Mouse (Mus musculus) left cerebral cortex, adult 11 months (tissue): ENCODE measurements around the gene Col10a1.
"Not testable (repeated sequence)": the region's sequence is repeated elsewhere in the genome, so short reads cannot be mapped to it uniquely, and the experiment has no call there.

Source experiments
- DNase-seq: peaks from one replicate; pipeline ENCODE4 v3.0.0; 2022; ENCODE audit warnings: low spot score

Gene Col10a1

GRCm38 (mm10) chr10:34389681-34390080 lies at the start of gene Col10a1:
Gene Col10a1, plus strand, starts transcription at chr10:34389981.
- no peak for DNase-seq

GRCm38 (mm10) chr10:34341014-34341413 lies 48.8 kb upstream of the Col10a1 start:
- DNase-seq: no peak

- DNase-seq: no peak
These were observed 47.9 kb upstream of the Col10a1 start for GRCm38 (mm10) chr10:34341886-34342285.

- DNase-seq: no peak
These were observed 37.6 kb upstream of the Col10a1 start for GRCm38 (mm10) chr10:34352166-34352565.

GRCm38 (mm10) chr10:34358263-34358662 lies 31.5 kb upstream of the Col10a1 start:
- DNase-seq: no peak

GRCm38 (mm10) chr10:34363756-34364155 lies 26.0 kb upstream of the Col10a1 start:
- DNase-seq: no peak

GRCm38 (mm10) chr10:34368138-34368537 lies 21.6 kb upstream of the Col10a1 start:
- DNase-seq: no peak

- DNase-seq: no peak
These were observed 16.4 kb upstream of the Col10a1 start for GRCm38 (mm10) chr10:34373332-34373731.

GRCm38 (mm10) chr10:34385636-34386035 lies 4.1 kb upstream of the Col10a1 start:
- no peak for DNase-seq

- DNase-seq: no peak
These were observed 7.2 kb downstream of the Col10a1 start for GRCm38 (mm10) chr10:34396959-34397358.

- no peak for DNase-seq
These were observed 9.5 kb downstream of the Col10a1 start for GRCm38 (mm10) chr10:34399267-34399666.

GRCm38 (mm10) chr10:34418204-34418756 lies 28.5 kb downstream of the Col10a1 start, which contains the start of gene Nt5dc1:
Gene Nt5dc1, minus strand, starts transcription at chr10:34418552.
- DNase-seq: peak; percentile 72

GRCm38 (mm10) chr10:34418794-34419193 lies 29.0 kb downstream of the Col10a1 start:
- not testable (repeated sequence) for DNase-seq

GRCm38 (mm10) chr10:34431783-34432182 lies 42.0 kb downstream of the Col10a1 start:
- no peak for DNase-seq

GRCm38 (mm10) chr10:34434191-34434590 lies 44.4 kb downstream of the Col10a1 start:
- DNase-seq: not testable (repeated sequence)
